Mouse (Mus musculus): ENCODE data around the gene Drc3.

Drc3 gene

GRCm38 (mm10) chr11:60335771-60336170 lies 17.4 kb upstream of the Drc3 start:
- no peak for DNase-seq (ENCODE audit: low read depth in 1 of 2, low spot score in 2 of 2)

DNA sequence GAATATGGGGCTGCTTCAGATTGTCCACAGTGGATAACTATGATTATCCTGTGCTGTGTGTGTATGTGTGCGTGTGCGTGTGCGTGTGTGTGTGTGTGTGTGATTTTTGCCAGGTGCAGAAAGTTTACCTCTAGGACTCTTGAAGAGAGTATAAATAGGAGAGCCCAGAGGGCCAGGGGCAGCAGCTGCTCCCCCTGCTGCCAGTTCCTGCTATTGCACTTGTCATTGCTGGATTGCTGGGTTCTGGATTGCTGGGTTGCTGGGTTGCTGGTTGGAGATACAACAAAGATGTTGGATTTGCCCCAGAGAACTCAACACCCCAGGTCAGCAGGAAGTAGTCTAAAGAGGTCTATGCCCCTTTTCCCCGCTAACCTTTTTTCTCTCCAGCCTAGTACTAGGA lies 14.8 kb upstream of the Drc3 start:
- DNase-seq (ENCODE audit: low read depth in 1 of 2, low spot score in 2 of 2): no peak

GRCm38 (mm10) chr11:60339361-60339760 lies 13.8 kb upstream of the Drc3 start:
- DNase-seq (ENCODE audit: low read depth in 1 of 2, low spot score in 2 of 2): no peak

- no peak for DNase-seq (ENCODE audit: low read depth in 1 of 2, low spot score in 2 of 2)
Observed at GRCm38 (mm10) chr11:60345868-60346267, 7.3 kb upstream of the Drc3 start.

GRCm38 (mm10) chr11:60346537-60346936 lies 6.6 kb upstream of the Drc3 start:
- DNase-seq (ENCODE audit: low read depth in 1 of 2, low spot score in 2 of 2): no peak

DNA sequence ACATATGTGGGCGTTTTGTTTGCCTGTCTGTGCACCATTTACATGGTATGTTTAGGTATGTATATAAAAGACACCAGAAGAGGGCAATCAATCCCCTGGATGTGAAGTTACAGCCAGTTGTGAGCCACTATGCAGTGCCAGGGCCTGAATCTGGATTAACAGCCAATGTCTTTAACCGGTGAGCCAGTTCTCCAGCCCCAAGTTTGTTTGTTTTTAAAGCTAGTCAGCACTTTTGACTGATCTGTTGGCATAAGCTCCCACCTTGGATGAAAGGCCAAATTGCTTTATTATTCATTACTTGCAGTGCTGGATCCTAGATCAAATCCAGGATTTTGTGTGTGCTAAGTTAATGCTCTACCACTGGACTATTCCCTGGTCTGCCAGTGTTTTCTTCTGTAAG lies 1.7 kb upstream of the Drc3 start:
- no peak for DNase-seq (ENCODE audit: low read depth in 1 of 2, low spot score in 2 of 2)

DNA sequence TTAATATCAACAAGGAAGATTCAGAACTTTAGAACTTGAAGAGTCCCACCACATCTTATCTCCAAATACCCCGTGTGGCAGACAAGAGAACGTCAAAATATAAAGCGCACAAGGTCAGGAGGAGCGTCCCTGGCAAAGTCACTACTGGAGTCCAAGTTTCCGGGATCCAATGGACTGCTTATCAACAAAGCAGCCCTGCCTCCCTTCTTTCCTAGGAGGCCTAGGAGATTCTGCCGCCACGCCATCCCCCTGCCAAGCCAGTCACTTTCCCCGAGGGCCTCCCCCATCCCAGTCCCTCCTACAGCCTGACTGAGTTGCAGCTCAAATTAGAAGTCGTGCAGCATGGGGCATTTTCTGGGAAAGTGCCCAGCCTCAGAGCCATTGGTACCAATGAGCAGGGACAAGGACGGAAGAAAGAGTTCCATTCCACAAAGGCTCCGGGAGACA lies 1.2 kb upstream of the Drc3 start:
- no peak for DNase-seq (ENCODE audit: low read depth in 1 of 2, low spot score in 2 of 2)

DNA sequence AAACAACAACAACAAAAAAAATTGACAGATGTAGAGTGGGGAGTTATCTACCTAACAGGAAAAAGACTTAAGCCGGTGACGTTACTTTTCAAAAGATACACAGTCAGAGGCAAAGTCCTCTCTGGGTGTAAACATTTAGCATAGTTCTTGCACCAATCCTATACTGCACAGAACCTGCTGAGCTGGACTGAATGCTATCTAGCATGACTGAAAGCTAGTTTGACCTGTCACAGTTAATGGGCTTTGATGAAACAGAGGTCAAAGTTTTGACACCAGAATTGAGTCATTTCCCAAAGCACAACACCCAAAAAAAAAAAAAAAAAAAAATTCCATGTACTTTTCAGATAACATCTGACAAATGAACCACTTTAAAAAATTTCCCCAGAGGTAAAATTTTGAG lies 2.8 kb downstream of the Drc3 start:
- no peak for DNase-seq (ENCODE audit: low read depth in 1 of 2, low spot score in 2 of 2)

DNA sequence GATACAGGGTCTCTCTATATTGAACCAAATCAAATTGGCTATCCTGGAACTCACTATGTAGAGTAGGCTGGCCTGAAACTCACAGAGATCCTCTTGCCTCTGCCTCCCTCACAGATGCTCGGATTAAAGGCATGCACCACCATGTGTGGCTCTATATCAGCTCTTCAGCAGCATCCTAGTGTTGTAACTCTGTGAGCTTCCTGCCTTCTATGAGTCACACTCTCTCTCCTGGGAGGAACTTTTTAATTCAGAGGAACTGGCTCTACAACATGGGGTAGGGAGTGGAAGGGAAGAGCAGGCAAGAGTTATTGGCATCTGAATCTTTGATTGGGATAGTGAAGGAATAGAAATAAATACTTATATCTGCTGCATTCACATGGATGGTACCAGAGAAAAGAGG lies 4.0 kb downstream of the Drc3 start:
- no peak for DNase-seq (ENCODE audit: low read depth in 1 of 2, low spot score in 2 of 2)

DNA sequence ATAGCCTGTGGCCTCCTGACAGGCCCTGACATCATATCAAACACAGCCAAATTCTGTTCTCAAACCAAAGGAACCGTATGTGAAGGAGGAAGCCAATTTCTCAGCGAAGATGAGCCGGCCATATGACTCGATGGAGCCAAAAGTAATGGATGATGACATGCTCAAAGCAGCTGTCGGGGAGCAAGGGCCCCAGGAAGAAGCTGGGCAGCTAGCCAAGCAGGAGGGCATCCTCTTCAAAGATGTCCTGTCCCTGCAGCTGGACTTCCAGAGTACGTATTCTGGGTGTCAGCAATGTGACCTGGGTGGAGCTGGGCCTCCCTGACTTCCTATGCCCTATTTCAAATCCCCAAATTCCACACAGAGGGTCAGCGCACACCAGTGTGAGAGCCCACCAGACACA lies 5.4 kb downstream of the Drc3 start:
- DNase-seq (ENCODE audit: low read depth in 1 of 2, low spot score in 2 of 2): no peak

GRCm38 (mm10) chr11:60359138-60359537 lies 6.0 kb downstream of the Drc3 start:
- no peak for DNase-seq (ENCODE audit: low read depth in 1 of 2, low spot score in 2 of 2)

DNA sequence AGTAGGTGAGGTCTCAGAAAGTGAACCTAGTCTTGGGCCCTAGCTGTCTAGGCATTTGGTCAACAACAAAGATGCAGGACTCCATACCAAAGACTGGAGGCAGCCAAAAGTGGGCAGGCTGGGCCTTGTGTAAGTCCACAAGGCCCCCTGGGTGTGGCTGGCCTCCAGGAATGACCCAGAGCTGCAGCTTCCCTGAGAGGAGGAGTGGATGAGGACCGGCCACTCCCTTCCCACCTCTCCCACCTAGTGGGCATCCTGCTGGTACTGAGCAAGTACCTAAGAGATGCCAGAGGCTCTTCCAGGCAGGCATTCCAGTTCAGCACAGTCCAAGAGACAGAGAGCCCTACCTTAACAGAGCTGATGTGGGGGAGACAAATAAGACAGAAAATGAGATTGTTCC lies 6.8 kb downstream of the Drc3 start:
- no peak for DNase-seq (ENCODE audit: low read depth in 1 of 2, low spot score in 2 of 2)

- DNase-seq (ENCODE audit: low read depth in 1 of 2, low spot score in 2 of 2): no peak
Observed at GRCm38 (mm10) chr11:60360631-60361201, 7.6 kb downstream of the Drc3 start.

DNA sequence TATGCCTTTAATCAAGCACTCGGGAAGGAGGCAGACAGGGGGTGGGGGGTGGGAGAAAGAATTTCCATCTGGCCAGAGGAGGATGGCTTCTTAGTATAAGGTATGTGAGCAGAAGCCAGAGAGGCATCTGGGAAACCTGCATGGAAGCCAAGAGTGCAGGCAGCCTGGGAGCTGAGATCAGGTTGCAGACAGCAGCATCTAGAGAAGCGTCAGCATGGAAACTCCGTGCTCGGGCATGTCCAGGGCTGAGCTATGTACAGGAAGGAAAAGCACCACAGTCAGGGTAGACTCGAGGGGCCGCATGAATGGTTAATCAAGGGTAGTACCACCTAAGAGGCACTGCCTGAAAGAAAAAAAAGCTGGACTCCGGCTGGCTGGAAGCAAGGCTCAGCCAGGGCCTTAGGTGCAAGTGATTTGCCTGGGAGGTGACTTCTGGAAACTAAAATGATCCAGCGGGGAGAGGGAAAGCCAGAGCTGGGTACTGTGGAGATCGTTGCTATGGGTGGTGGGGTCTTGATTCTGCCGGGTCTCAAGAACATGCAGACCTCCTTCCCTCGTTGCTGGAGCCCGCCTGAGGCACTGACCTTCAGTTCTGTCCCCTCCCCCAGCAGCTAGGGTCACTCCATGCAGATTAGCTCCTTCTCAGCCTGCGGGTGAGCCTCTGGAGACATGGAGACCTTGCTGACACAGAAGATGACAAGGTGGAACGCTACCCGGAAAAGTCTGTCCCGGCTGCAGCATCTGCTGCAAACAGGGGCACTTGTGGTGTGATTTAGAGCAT lies 13.3 kb downstream of the Drc3 start:
- no peak for DNase-seq (ENCODE audit: low read depth in 1 of 2, low spot score in 2 of 2)

DNA sequence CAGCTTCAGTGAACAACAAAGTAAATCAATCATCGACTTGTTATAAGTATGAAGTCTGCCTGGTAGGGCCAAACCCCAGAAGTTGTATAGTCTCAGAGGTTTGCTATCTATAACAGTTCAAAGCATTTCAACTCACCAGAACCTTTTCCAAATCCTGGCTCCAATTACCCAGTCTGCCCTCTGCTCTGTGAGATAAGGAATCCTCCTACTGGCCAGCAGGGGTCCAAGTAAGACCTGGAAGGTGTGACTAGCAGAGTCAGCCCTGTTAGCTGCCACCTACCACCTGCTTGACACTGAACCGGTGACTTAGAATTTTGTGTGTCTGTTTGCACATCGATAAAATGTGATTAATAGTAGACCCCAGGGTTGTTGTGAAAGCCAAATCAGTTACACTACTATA lies 14.1 kb downstream of the Drc3 start:
- DNase-seq (ENCODE audit: low read depth in 1 of 2, low spot score in 2 of 2): no peak

DNA sequence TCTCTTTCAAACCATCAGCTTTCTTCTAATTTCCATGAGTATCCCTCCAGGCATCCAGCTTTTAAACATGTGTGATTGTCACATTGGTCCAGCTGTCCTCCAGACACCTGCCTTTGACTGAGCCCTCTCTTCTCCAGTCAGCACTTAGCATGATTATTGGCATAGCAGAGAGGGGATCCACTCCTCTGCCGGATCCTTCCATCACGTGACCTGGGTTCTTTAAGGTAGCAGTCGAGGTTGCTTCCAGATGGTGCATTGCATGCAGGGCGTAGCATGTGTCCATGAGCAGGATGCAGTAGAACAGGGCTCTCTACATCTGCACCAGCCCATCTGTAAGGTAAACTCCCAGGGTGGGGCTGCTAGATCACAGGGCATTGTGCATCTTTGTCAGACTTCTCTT lies 15.8 kb downstream of the Drc3 start:
- no peak for DNase-seq (ENCODE audit: low read depth in 1 of 2, low spot score in 2 of 2)

DNA sequence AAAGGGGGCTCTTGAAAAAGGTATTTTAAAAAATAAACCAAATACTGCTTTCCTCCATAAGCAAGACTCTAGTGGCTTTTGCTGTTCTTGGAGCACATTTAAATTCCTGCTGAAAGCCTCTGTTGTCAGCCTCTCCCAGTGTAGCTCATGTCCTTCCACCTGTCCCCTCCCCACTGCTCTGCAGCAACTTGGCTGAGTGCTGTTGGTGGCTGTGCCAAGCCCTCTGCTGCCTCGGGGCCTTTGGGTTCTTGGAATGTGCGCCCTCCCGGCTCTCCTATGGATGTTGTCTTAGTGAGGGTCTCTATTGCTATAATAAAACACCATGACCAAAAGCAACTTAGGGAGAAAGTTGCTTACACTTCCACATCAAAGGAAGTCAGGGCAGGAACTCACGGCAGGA lies 16.3 kb downstream of the Drc3 start:
- DNase-seq (ENCODE audit: low read depth in 1 of 2, low spot score in 2 of 2): no peak

DNA sequence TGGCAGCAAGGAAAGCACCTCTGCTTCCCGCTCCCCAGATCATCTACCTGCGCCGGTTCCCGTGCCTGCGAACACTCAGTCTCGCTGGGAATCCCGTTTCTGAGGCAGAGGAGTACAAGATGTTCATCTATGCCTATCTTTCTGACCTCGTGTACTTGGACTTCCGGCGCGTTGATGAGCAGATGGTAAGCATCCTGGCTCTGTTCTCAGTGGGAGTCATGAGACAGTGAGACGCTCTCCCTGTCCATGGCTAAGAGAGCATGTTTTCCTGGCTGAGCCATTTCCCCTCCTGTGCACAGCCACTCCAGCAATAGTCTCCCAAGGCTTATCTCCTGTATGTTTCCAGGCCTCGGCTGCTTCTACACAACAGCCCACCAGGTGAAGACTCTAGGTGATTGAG lies 17.3 kb downstream of the Drc3 start:
- no peak for DNase-seq (ENCODE audit: low read depth in 1 of 2, low spot score in 2 of 2)

DNA sequence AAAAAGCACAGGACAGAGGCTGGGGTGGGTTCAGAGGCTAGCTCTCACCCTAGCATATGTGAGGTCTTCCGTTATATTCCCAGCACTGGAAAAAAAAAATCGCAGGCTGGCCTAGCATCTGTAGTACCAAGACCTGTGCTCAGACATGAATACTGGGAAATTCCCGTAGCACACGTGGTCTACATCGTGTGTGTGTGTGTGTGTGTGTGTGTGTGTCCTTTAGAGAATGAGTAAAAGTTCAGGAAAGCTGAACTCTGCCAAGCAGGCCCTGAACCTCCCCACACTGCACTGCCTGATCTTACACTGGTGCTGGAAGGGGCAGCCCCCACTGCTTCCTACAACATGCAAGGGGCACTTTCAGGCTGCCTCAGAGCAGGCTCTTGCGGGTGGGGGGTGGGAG lies 21.4 kb downstream of the Drc3 start:
- DNase-seq (ENCODE audit: low read depth in 1 of 2, low spot score in 2 of 2): no peak

DNA sequence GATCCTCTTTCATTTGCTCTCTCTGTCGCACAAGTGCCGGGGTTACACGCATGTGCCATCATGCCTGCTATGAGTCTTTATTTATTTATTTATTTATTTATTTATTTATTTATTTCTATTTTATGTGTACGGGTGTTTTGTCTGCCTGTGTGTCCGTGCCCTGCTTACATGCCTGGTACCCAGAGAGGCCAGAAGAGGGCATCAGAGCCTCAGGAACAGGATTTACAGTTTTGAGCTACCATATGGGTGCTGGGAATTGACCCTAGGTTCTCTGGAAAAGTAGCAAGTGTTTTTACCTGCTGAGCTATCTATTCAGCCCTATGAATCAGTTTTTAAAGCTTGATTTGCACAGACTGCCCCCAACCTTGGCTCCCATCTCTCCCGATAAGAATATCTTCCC lies 30.4 kb downstream of the Drc3 start:
- DNase-seq (ENCODE audit: low read depth in 1 of 2, low spot score in 2 of 2): no peak

DNA sequence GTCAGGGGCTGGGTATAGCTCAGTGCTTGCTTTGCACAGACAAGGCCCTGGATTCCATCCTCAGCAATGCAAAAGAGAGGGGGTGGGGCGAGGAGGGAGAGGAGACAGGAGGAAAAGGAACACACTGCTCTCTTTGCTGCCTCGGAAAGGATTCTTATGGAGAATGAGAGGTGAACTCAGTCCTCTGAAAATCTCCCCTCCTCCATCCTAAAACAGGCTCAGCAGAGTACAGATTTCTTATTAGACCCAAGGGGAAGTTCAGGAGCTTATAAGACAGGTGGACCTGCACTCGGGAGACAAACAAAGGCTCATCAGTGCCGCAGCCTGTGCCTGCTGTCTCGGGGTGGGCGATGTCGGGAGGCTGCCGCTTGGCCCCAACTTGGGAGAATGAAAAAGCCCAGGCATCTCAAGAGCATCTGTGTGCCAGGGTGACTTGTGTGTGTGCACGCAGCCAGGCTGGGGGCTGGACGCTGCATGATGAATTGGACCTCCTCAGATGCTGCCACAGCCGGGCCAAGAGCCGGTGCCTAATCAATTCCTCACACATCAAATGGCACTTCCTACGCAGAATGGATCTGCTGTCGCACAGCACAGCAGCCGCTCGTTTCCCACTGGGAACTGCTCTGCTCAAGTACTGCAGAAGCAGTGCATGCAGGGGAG lies 31.8 kb downstream of the Drc3 start:
- DNase-seq (ENCODE audit: low read depth in 1 of 2, low spot score in 2 of 2): no peak

- no peak for DNase-seq (ENCODE audit: low read depth in 1 of 2, low spot score in 2 of 2)
Observed at GRCm38 (mm10) chr11:60385946-60386345, 32.8 kb downstream of the Drc3 start.

DNA sequence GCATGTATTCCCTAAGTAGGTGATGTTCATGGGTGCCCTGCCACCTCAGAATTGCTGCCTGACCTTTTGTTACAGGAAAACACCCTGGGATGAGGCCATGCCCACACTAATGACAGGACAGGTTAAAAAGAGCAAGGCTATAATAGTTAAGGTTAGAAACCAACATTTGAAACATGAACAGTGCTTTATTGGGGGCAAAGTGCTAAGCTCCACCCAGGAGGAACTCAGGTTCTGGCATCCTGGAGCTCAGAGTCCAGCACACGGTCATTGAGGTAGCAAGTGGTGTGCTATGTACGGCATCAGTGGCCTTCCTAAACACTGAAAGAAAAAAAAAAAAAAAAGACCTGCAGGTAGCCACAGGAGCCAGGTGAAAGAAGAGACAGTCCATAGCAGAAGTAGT lies 34.8 kb downstream of the Drc3 start:
- no peak for DNase-seq (ENCODE audit: low read depth in 1 of 2, low spot score in 2 of 2)
